Mouse (Mus musculus) embryonic fibroblast, embryonic 13.5 days (primary cell): Measurements from ENCODE around the gene Lmtk3. TPM values are rescaled to one million over a fixed set of nuclear protein-coding genes. Genes with fewer than 3 reads are reported as not detected.

Experiments used
- H3K27ac ChIP-seq: 2 replicates; pipeline ENCODE4 v1.5.1; 2012; ENCODE audit warnings: low read length, control low read depth, inconsistent platforms; ENCODE audit not compliant: insufficient read depth
- H3K4me1 ChIP-seq: 2 replicates; pipeline ENCODE4 v1.6.1; 2011; ENCODE audit warnings: low read length; ENCODE audit not compliant: control insufficient read depth, insufficient read depth
- H3K4me3 ChIP-seq: 2 replicates; pipeline ENCODE4 v1.5.1; 2011; ENCODE audit warnings: mild to moderate bottlenecking, control low read depth, low read length; ENCODE audit not compliant: insufficient read depth
- CTCF ChIP-seq: IDR thresholded peaks from 2 replicates; pipeline ENCODE4 v1.5.1; 2011; ENCODE audit warnings: mild to moderate bottlenecking, control low read depth, low read length, moderate library complexity, borderline replicate concordance; ENCODE audit not compliant: insufficient read depth
- POLR2A ChIP-seq: IDR thresholded peaks from 2 replicates; pipeline ENCODE4 v1.6.1; 2011; ENCODE audit warnings: low read depth, mild to moderate bottlenecking, control low read depth, low read length, moderate library complexity
- polyA plus RNA-seq: library from polyadenylated mRNA; stranded (reverse); fragments of >200 nt; gene quantifications from 2 replicates; pipeline ENCODE4 v1.2.4, GENCODE M21; 2011; ENCODE audit warnings: low read depth; ENCODE audit not compliant: missing spikeins, insufficient read length

Gene Lmtk3
- polyA plus RNA-seq, 1 experiment = 5.5 TPM

DNA sequence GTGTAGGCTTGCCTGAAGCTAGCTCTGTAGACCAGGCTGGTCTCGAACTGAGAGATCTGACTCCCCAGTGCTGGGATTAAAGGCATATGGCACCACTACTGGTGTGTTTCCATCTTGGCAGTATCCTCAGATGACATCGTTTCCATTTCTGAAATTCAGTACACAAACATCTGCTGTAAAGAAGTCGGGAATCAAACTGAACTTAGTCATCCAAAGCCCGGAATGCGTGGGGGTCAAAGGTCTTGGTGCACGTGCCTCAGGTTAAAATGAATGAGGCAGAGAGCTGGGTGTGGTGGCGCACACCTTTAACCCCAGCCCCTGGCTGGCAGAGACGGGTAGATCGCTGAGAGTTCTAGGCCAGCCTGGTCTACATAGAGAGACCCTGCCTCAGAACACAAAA lies 33.4 kb upstream of the Lmtk3 start:
- no peak for TF ChIP-seq POLR2A
- TF ChIP-seq CTCF = no peak
- Histone ChIP-seq H3K4me3 (no peak overlapping the region), H3K27ac (no peak overlapping the region), H3K4me1 (peaks cover 20% of the 10 kb centered on the region)

DNA sequence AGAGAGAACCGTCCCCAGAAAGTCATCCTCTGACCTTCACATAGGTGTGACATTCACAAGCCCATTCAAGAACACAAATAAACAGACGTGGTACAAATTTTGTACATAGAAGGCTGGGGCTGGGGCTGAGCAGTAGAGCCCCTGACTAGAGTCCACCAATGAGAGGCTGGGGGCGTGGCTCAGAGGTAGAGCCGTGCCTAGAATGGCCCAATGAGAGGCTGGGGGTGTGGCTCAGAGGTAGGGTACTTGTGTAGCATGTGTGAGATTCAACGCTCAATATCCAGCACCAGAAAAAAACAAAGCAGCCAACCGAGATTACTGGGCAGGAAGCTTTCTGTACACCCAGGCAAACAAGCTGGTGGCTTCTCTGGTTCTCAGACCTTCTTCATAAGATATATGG lies 27.8 kb upstream of the Lmtk3 start:
- TF ChIP-seq POLR2A = no peak
- no peak for TF ChIP-seq CTCF
- Histone ChIP-seq H3K27ac (no peak overlapping the region), H3K4me3 (no peak overlapping the region), H3K4me1 (no peaks in the 10 kb centered on the region)

DNA sequence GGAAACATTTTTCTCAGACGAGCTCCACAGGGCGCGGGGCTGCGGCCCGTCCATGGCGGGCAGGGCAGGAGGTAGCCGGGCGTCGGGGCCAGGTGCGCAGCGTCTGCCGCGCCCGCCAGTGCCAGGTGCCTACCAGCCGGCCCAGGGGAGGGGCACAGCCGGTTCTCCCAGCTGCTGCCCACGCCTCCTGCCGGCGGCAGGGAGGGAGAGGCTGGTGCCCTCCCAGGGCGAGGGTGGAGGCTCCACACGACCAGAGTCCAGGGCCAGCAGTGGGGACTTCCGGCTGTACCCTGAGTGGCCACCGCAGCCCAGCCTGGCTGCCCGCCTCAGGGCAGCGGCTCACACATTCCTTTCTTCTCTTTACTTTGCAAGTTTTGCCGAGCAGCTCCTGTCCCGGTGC lies 24.1 kb upstream of the Lmtk3 start:
- H3K4me1 ChIP-seq = no peaks in the 10 kb centered on the region
- H3K27ac ChIP-seq = no peak overlapping the region
- no peak overlapping the region for H3K4me3 ChIP-seq
- TF ChIP-seq CTCF (no peak), POLR2A (no peak)

DNA sequence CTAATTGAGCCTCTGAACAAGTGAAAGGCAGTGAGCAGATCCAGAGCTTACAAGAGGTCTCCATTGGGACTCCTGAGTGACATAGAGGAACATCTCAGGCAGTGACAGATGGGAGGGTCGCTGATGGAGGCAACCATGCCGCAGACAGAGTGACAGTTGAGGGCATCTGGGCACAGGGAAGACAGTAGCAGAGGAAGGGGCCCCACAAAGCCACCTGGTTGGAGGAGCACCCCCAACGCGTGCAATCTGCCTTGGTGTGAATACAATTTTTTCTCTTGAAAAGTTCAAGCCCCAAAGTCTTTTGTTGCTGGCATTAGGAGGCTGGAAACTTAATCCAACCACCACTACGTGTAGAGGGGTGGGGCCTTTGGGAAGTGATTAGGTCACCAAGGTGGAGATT lies 23.4 kb upstream of the Lmtk3 start:
- Histone ChIP-seq H3K4me1 (no peaks in the 10 kb centered on the region), H3K27ac (no peak overlapping the region), H3K4me3 (no peak overlapping the region)
- no peak for TF ChIP-seq CTCF
- no peak for TF ChIP-seq POLR2A

DNA sequence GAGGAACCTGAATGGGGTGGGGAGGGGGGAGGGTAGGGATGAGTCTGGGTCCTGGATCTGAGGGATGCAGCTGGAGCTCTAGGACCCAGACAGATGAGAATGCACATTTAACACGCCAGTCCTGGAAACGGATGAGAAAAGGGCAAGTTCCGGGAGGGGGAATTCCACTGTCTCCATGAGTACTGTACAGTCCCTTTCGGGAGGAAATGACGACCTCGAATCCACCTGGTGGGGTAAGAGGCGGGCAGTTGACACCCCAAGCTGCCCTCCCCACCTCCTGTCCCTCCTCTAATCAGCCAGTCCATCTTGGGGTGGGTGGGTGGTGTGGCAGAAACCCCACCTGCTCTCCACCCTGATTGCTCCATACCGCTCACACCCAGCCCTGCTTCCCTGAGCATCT lies 17.5 kb upstream of the Lmtk3 start:
- Histone ChIP-seq H3K4me1 (no peaks in the 10 kb centered on the region), H3K4me3 (no peak overlapping the region), H3K27ac (no peak overlapping the region)
- no peak for TF ChIP-seq POLR2A
- TF ChIP-seq CTCF = no peak

DNA sequence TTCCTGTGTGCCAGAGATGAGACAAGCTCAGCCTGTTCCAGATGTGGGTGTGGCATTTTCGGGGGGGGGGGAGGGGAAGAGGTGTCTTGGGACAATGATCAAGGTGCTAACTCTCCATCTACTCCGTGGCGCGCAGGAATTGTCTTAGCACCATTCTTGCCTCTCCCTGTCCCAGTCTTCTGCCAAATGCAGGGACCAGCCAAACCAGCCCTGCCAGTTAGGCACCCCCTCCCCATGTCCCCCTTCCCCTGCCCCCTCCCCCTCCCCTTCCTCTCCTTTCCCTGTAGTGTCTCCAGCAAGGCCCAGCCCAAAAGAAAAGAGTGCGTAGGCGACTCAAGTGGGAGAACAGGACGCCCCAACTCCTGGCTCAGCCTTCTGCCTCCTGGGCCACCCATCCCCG lies 16.8 kb upstream of the Lmtk3 start:
- H3K4me1 ChIP-seq = no peaks in the 10 kb centered on the region
- TF ChIP-seq POLR2A (no peak), CTCF (no peak)
- H3K27ac ChIP-seq = no peak overlapping the region
- H3K4me3 ChIP-seq = no peak overlapping the region

DNA sequence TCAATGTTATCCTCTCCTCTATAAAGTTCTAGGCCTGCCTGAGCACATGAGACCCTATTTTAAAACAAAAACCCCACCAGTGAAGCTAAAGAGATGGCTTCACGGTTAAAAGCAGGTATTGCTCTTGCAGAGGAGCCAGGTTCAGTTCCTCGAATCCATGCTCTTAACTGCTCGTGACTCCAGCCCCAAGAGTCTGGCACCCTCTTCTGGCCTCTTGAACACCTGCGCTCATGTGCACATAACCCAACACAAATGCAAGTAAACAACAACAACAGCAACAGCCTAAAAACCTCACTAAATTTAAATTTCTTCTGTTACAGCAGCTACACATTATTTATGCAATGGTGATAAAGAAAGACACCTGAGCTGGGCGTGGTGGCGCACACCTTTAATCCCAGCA lies 16.0 kb upstream of the Lmtk3 start:
- Histone ChIP-seq H3K27ac (no peak overlapping the region), H3K4me3 (no peak overlapping the region), H3K4me1 (no peaks in the 10 kb centered on the region)
- TF ChIP-seq CTCF = no peak
- TF ChIP-seq POLR2A = no peak

DNA sequence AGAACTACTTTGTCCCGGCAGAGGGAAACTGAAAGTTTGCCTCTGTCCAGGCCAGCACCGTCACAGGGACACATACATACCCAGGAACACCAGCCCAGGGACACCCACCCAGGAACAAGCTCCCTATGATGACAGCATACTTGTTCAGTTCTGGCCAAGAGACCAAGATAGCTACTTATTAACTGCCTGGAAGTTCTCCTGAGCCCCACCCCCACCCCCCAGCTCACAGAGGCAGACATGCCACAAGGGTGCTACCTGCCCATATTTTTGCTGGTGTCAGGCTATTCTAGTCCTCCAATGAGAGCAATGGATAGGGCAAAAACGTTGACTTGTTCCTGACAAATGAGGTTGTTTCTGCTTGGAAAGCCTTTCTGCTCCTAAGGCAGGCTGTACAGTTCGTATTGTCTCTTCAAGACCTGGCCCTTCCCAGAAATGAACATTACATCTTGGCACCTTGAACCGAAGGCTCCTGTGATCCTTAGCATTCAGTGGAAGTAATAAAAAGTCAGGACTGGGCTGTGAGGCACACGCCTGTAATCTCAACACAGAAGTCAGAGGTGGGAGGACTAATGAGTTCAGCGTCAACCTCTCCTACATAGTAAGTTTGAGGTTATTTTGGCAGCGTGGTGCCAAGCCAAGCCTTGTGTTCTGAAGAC lies 13.0 kb upstream of the Lmtk3 start:
- no peak for TF ChIP-seq CTCF
- TF ChIP-seq POLR2A = no peak
- Histone ChIP-seq H3K4me3 (no peak overlapping the region), H3K4me1 (no peaks in the 10 kb centered on the region), H3K27ac (no peak overlapping the region)

DNA sequence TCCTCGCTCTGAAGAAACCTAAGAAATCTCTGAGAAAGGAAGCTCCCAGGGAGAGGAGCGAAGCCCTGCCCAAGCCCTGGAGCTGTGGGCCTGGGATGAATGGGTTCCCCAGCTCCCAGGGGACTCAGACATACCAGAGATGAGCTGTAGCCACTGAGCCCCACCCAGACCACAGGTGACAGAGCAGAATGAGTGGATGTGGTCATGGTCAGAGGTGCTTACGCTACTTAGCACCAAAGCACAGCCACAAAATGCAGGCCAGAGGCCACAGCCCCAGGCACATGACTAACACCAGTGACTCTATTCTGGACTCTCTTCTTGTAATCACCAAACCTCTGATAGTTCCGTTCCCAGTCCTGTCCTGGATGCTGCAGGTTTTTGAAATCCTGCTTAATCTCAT lies 12.4 kb upstream of the Lmtk3 start:
- Histone ChIP-seq H3K27ac (no peak overlapping the region), H3K4me1 (no peaks in the 10 kb centered on the region), H3K4me3 (no peak overlapping the region)
- TF ChIP-seq CTCF (no peak), POLR2A (no peak)

DNA sequence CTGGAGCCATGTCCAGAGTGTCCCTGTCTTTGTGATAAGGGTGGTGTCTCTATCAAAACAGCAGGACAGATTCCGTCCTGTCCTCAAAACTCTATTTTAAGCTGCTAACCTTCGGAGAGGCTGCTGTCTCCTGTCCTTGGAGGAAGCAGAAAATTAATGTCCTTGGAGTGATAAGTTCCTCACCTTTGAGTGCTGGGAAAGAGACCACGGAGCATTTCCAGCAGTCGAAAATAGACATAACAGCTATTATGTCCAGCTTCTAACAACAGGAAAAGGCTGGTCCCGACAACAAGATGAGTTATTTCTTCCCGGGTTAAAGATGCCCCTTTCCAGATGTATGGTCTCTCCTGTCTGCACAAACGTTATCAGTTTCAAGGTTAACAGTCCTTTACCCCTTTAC lies 8.3 kb upstream of the Lmtk3 start:
- no peak overlapping the region for H3K27ac ChIP-seq
- TF ChIP-seq POLR2A = no peak
- TF ChIP-seq CTCF = no peak
- no peak overlapping the region for H3K4me3 ChIP-seq
- H3K4me1 ChIP-seq = no peaks in the 10 kb centered on the region

DNA sequence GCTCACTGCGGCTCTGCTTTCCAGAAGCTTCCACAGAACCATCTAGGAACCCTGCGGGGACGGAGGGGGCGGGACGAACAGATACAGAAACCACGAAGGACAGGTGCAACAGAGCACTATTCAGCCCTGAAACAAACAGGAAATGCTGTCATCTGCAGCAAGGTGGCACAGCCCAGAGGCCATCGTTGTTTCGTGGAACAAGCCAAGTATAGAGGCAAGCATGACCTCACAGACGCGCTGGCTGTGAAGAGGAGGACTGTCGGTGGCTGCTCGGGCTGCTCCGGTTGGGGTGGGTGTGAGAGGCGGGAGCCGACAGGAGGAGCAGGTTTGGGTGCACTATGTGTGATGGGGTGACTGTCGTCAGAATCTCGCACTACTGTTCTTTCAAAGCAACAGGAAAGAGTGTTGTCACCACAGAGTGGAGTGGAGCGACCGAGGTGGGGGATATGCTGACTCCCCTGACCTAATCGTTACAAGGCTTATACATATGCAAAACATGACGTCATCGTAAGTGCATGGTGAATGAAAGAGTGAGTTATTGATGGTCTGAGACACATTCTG lies 4.4 kb upstream of the Lmtk3 start:
- no peak for TF ChIP-seq POLR2A
- no peak for TF ChIP-seq CTCF
- no peaks in the 10 kb centered on the region for H3K4me1 ChIP-seq
- H3K27ac ChIP-seq = no peak overlapping the region
- H3K4me3 ChIP-seq = no peak overlapping the region
